Mouse (Mus musculus) A20 (cell line): Measurements from ENCODE around the gene Igbp1.

Source experiments
- DNase-seq: peaks from one replicate; pipeline ENCODE4 v3.0.0-alpha.2; 2011; ENCODE audit warnings: low read depth, low spot score

Gene Igbp1

DNA sequence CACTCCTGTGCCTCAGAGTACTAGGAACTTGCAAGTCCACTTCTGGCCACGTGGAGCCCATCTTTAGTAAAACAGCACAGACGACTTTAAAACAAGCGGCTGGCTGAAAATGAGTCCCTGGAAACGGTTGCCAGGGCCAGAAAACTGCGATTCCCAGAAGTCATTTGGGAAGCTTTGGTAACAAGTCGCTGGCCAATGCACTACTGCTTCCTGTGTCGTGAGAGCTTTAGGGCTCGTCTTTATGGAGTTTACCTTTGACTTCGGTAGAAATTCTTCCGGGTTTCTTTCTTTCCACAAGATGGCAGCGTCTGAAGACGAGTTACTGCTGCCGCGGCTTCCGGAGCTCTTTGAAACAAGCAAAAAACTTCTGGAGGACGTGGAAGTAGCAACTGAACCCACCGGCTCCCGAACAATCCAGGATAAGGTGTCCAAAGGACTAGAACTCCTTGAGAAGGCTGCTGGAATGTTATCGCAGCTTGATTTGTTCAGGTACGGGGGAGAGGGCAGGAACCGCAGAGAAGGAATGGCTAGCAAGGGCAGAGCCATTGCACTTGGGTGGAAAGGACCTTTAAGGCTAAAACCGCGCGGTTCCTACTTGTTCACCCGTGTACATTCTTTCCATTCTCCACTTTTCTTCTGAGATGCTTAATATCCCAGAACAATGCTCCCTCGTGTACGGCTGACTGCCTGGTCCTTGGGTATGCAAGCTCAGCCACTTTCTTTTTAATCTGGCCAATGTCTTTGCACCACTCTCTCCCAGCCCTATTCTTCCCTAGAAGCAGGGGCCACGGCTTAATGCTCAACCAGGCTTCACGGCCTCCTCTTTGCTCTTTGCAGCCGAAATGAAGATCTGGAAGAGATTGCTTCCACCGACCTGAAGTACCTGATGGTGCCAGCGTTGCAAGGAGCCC lies at the start of gene Igbp1:
Igbp1 (plus strand) TSS at position 224 of the 911 bp plus-strand sequence.
- peak; percentile 80 for DNase-seq

DNA sequence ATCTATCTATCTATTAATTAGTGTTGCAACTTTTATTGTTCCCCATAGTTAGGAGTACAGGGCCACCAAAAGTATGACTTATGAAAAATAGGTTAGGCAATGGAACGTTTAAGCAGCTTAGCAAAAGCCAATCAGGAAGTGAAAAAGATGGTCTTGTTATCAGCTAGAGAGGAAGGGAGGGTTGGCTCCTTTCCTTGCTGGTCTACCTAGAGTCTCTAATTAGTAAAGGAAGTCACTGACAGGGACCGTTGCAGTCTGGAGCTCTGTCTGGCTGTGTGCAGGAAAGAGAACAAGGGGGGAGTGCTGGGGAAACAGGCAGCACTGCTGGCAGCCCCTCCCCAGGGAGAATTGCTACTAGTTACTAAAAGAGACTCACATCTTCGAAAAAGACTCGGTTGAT lies 26.0 kb upstream of the Igbp1 start:
- DNase-seq, result no peak

DNA sequence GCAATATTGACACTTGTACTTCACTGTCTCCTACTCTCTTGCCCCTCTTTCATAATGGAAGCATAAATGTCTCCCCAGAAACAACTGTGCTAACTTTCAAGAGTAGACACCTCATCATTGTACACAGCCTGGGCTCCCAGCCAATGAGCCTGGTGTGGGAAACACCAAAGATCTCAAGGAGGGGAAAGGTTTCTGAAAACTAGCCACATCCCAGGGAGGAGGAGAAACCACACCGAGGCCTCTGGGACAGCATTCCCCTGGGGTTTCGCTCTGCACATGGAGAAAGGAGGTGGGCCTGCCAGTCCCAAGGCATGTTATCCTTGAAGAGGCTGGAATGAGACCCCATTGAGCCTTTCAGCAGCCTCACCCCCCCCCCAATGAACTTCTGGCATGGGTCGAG lies 24.0 kb upstream of the Igbp1 start:
- DNase-seq, result no peak

DNA sequence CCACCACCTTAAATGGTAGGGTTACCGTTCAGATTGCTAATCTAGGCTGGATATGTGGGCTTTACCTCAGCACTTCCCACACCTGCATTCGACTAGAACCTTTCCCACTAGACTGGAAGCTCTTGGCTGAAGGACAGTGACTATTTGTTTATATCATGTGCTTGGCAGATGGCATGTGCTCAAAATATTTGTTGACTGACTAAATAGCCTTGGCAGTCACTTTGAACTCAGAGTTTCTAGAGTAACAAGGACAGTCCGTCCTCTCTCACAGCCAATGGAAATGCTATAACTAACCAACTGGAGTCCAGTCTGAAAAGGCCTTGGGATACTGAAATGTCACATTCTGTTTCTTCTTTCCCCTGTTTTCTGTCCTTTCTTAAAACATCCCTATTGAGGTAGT lies 22.6 kb upstream of the Igbp1 start:
- no peak for DNase-seq

- no peak for DNase-seq
Observed at GRCm38 (mm10) chrX:100475569-100476223, 18.4 kb upstream of the Igbp1 start.

GRCm38 (mm10) chrX:100480317-100480716 lies 13.8 kb upstream of the Igbp1 start:
- DNase-seq, result peak; percentile 61

GRCm38 (mm10) chrX:100493500-100494067 lies 507 bp upstream of the Igbp1 start:
- no peak for DNase-seq

DNA sequence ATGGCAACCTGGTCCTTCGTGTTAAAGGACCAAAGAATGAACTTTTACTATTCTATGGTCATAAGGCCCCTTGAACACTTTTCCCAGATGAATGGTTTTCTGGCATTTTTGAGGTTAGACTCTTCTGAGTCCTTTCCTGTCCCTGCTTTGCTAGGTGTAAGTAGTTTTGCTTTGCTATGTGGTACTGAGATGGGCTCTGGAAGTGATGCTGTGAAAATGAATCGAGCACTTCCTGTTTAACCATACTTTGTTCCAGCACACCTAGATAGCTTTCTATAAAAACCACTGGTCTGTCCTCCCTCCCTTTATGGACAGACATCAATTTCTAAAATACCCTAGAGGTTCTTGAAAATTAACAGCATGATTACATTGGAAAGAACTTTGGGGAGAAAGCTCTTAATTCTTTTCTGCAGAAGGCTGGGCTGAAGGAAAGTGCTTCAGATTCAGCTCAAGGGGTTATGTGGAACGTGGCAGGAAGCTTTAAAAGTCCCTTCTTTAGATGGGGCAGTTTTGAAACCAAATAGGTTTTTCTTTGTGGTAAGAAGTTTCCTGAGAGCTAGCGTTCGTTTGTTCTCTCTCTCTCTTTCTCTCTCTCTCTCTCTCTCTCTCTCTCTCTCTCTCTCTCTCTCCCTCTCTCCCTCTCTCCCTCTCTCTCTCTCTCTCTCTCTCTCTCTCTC lies 10.2 kb downstream of the Igbp1 start:
- no peak for DNase-seq

DNA sequence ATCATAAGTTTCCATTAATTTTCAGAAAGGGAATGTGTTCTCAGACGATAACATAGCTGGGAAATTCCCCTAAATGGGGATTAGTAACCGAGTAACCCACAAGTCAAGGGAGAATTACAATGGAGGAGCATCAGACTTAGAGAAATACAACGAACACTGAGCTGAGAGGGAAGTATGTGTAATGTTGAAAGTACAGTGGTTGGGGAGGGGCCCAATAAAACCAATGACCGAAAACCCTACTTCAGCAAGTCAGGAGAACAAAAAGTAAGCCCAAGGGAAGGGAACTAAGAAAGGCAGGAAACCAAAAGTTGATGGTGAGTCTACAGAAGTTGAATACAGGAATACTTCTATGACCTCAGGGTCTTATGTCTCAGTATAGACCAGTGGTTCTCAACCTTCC lies 14.1 kb downstream of the Igbp1 start:
- DNase-seq, result peak; percentile 35

GRCm38 (mm10) chrX:100509921-100510320 lies 15.8 kb downstream of the Igbp1 start:
- no peak for DNase-seq

DNA sequence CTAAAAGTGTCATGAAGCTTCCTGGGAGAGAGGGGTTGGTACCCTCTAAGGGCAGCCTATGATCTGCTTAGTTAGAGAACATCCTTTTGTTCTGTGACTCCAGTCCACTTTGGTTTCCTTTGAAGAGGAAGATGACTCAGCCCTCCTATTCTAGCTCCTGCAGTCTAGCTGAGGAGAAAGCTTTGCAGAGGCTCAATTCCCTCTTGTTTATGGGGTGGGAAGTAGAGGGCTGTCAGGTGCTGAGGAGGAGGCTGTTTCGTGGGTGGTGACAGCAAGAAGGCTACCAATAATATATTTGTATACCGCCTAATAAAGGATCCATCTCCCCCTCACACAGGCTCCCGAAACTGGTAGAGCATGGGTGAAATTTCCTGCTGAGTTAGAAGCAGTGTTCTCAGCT lies 22.6 kb downstream of the Igbp1 start:
- no peak for DNase-seq

- no peak for DNase-seq
Observed at GRCm38 (mm10) chrX:100517626-100518025, 23.5 kb downstream of the Igbp1 start.

DNA sequence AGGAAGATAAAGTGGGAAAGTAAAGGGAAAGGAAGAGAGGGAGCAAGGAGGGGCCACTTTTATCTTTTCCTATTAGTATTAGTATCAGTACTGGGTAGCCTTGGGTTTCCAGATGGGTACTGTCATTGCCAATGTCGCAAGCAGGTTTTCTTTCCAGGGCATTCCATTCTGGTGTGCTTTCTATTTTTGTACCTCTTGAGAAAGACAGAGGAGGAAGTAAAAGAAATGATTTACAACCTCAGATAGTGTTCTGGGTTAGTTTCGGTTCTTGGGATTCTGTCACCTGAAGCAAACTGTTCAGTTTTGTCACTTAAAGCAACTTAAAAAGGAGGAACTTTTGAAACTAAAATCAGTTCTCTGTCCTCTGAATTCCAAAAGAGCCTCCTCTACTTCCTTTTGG lies 24.4 kb downstream of the Igbp1 start:
- DNase-seq, result no peak

DNA sequence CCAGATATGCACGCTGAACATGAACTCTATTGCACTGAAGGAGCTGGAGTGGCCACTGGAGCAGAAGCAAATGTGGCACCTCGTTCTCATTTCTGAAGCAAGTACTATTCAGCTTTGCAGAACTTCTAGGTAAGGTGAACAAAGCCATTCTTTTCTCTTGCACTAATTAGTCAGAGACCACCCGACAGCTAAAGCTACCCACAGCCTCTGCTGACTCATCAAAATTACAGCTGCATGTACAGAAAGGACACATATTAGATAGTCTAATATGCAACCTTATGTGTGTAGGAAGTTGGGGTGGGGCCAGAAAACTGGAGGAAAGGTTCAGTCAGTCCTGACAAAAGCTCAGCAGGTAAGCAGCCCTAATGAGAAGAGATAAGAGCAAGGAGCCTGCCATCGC lies 30.4 kb downstream of the Igbp1 start, which contains the start of gene Dgat2l6:
Dgat2l6 (plus strand) TSS at position 368 of the 400 bp plus-strand sequence.
- no peak for DNase-seq

DNA sequence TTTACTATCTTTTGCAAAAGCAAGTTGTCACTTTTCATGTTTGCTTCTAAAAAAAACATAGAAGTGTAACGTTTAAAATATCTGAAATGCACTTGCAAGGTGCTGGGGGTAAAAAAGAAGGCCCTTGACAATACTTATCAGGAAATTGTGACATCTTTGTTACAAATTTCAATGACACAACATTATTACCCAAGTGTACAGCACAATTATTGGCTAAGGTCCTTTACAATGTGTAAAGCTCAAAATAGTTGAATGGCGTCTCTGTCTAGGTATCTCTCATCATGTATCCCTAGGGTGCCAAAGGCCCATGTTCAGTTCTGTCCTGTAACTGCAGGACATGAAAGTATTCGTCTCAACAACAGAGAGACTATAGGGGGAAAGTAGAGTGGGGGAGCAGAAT lies 61.9 kb downstream of the Igbp1 start:
- no peak for DNase-seq

DNA sequence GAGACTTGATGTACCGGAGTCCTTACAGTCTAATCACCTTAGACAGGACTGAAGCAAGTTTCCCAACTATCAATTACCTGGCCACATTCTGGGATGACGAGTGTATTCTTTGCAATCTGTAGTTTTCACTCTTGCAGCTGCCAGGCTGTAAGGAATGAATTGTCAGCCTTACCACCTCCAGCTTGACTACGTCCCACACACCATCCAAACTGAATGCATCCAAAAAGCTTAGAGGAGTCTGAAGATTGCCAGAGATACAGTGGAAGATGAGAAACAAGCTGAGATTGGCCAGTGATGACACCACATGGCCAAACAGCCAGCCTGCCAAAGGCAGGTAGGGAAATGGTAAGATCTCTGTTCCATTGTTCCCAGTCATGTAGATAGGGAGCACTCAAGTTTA lies 71.6 kb downstream of the Igbp1 start:
- no peak for DNase-seq
